Mouse (Mus musculus) left cerebral cortex, postnatal 10 days (tissue): ENCODE measurements at regions not wholly inside any gene's neighbourhood (a gene's known extent, or its start where the extent isn't known, plus 50 kb on each side); places are given as distances from the start of the nearest gene placed in this dataset. TPM values are rescaled to one million over a fixed set of nuclear protein-coding genes. Genes with fewer than 3 reads are reported as not detected.

Experiments
- DNase-seq, 2 experiments: peaks; one replicate each; pipeline ENCODE4 v3.0.0; 2021 to 2022; ENCODE audit warnings: low spot score in 2 of 2, mixed read lengths in 1 of 2; ENCODE audit errors: extremely low spot score in 1 of 2
- intact Hi-C: fragments of 180-260 bp; cut with DNase I; formaldehyde crosslinking; loops from one replicate; pipeline ENCODE4 v1.15.1; 2025
- microRNA-seq: library from miRNA; unstranded; fragments of <30 nt; microRNA quantifications from one replicate; pipeline ENCODE4 v1.2.0, GENCODE M21; 2022

GRCm38 (mm10) chr9:8273253-8273652 lies 139.2 kb upstream of the Cep126 start:
- intact Hi-C loops = no loop called here
- no peak for DNase-seq

GRCm38 (mm10) chr9:8249542-8249941 lies 115.4 kb upstream of the Cep126 start:
- intact Hi-C loops = no loop called here
- DNase-seq = peak in 1 of 2 experiments; percentile 15

GRCm38 (mm10) chr9:8228078-8228477 lies 94.0 kb upstream of the Cep126 start:
- DNase-seq = no peak
- intact Hi-C loops = loop anchor here (5.0 to 10.0 kb wide), 5 partner anchors 369 to 1147 kb away; no protein-coding TSS in a partner anchor

- intact Hi-C loops = loop anchor here (1.0 to 10.0 kb wide), 6 partner anchors 371 to 1148 kb away; no protein-coding TSS in a partner anchor
- DNase-seq = peak in 1 of 2 experiments; percentile 24
Measured at GRCm38 (mm10) chr9:8226415-8226814, 92.3 kb upstream of the Cep126 start.

GRCm38 (mm10) chr9:8208855-8209254 lies 74.8 kb upstream of the Cep126 start:
- DNase-seq = peak in 1 of 2 experiments; percentile 10
- intact Hi-C loops = loop anchor here (10.0 kb wide), 1 partner anchor 304 kb away; no protein-coding TSS in a partner anchor

- intact Hi-C loops = no loop called here
- DNase-seq = no peak
Measured at GRCm38 (mm10) chr9:8185433-8185832, 51.3 kb upstream of the Cep126 start.

Small RNA genes in the stretch of these regions (microRNA-seq; reads per million reads assigned to microRNA genes)
- not detected for gene Mir1899
